In the genomic region with DNA sequence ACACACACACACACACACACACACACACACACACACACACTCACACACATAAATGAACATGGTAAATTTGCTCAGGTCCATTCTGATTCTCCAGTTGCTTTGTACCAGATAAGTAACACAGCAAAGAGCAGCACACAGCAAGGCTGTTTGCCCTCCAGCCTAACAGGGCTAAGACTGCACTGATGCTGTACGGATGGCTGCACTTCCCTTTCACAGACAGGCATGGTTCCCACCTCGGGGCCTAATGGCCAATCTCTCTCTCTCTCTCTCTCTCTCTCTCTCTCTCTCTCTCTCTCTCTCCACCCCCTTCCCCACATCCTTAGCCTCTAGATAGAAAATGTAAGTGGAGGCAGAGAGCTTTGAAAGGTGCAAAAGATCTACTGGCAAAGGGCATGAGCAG, we compare ENCODE assay signal across 23 mouse cellular contexts. TPM values are rescaled to one million over a fixed set of nuclear protein-coding genes. Genes with fewer than 3 reads are reported as not detected.
DNase-seq lines count a peak whose midpoint lies in the region; ATAC-seq lines count a peak whose summit lies in the region.
"Had no signal": no experiment of that assay in that cellular context is flagged by ENCODE, and none has a peak within 500 bp of the region (broad histone marks: within the 10 kb centered on the region; RNA-seq: fewer than 3 reads in every experiment).

No protein-coding gene starts in this region.

- no peaks in the 10 kb centered on the region; the same call in 1 of the 2 replicates for H3K27me3 ChIP-seq in midbrain, embryonic 11.5 days (ENCODE audit: control insufficient read depth, insufficient read depth, low read length)
- H3K27me3 ChIP-seq in midbrain, embryonic 15.5 days (replicated peaks) = no peaks in the 10 kb centered on the region
- no peaks in the 10 kb centered on the region for H3K27me3 ChIP-seq in liver, embryonic 11.5 days (replicated peaks; ENCODE audit: control insufficient read depth, insufficient read depth, low read length)
- H3K27me3 ChIP-seq: embryonic facial prominence, embryonic 13.5 days; forebrain, embryonic 12.5 days; forebrain, embryonic 15.5 days had no signal

- no peaks in the 10 kb centered on the region for H3K9me3 ChIP-seq in midbrain, embryonic 11.5 days (ENCODE audit: control insufficient read depth, low read length)
- H3K9me3 ChIP-seq in midbrain, embryonic 15.5 days = no peaks in the 10 kb centered on the region
- H3K9me3 ChIP-seq in liver, embryonic 11.5 days (ENCODE audit: control insufficient read depth, low read length) = no peaks in the 10 kb centered on the region
- H3K9me3 ChIP-seq: embryonic facial prominence, embryonic 10.5 days; embryonic facial prominence, embryonic 13.5 days; forebrain, embryonic 12.5 days; forebrain, embryonic 15.5 days; hindbrain, embryonic 12.5 days had no signal

- WGBS in midbrain, embryonic 11.5 days = 30% methylated on average over 2 of the region's 2 CpGs
- 21% methylated on average over 2 of the region's 2 CpGs for WGBS in midbrain, embryonic 15.5 days
- 59% methylated on average over 2 of the region's 2 CpGs for WGBS in liver, embryonic 11.5 days

- H3K27ac ChIP-seq in midbrain, embryonic 11.5 days (ENCODE audit: low read depth, low read length) = no peak overlapping the region
- no peak overlapping the region for H3K27ac ChIP-seq in midbrain, embryonic 15.5 days
- no peak overlapping the region for H3K27ac ChIP-seq in liver, embryonic 11.5 days (ENCODE audit: low read depth, low read length)
- H3K27ac ChIP-seq: embryonic facial prominence, embryonic 10.5 days; embryonic facial prominence, embryonic 13.5 days; forebrain, embryonic 12.5 days; forebrain, embryonic 15.5 days; hindbrain, embryonic 12.5 days; hindbrain, postnatal 0 days had no signal

- ATAC-seq in midbrain, embryonic 11.5 days (ENCODE audit: low FRiP score) = no peak
- no peak for ATAC-seq in midbrain, embryonic 15.5 days (replicated peaks)
- ATAC-seq in liver, embryonic 11.5 days (replicated peaks; ENCODE audit: low FRiP score) = no peak
- ATAC-seq: CD4-positive, CD25-positive, alpha-beta regulatory T cell, adult 4 months; forebrain, embryonic 15.5 days; hindbrain, postnatal 0 days; inflammation-experienced regulatory T-cells, adult 6 months had no signal

- H3K4me1 ChIP-seq in midbrain, embryonic 11.5 days (ENCODE audit: control insufficient read depth, insufficient read depth, low read length) = no peaks in the 10 kb centered on the region
- no peaks in the 10 kb centered on the region for H3K4me1 ChIP-seq in midbrain, embryonic 15.5 days
- no peaks in the 10 kb centered on the region for H3K4me1 ChIP-seq in liver, embryonic 11.5 days (replicated peaks; ENCODE audit: control insufficient read depth, insufficient read depth, low read length)
- H3K4me1 ChIP-seq: embryonic facial prominence, embryonic 10.5 days; embryonic facial prominence, embryonic 13.5 days; forebrain, embryonic 12.5 days; forebrain, embryonic 15.5 days; hindbrain, embryonic 12.5 days had no signal

- H3K4me2 ChIP-seq in midbrain, embryonic 11.5 days = no peak overlapping the region
- H3K4me2 ChIP-seq in midbrain, embryonic 15.5 days = no peak overlapping the region
- H3K4me2 ChIP-seq in liver, embryonic 11.5 days = no peak overlapping the region
- H3K4me2 ChIP-seq: embryonic facial prominence, embryonic 13.5 days; forebrain, embryonic 12.5 days; forebrain, embryonic 15.5 days; heart, embryonic 11.5 days; hindbrain, embryonic 12.5 days had no signal

- no peak overlapping the region for H3K9ac ChIP-seq in midbrain, embryonic 11.5 days (ENCODE audit: low read length)
- H3K9ac ChIP-seq in midbrain, embryonic 15.5 days = no peak overlapping the region
- no peak overlapping the region for H3K9ac ChIP-seq in liver, embryonic 11.5 days (ENCODE audit: low read depth, low read length)
- H3K9ac ChIP-seq: embryonic facial prominence, embryonic 13.5 days; forebrain, embryonic 12.5 days; forebrain, embryonic 15.5 days; hindbrain, embryonic 12.5 days had no signal

- peak; percentile 49 for DNase-seq in heart, adult 11 months
- no peak for DNase-seq in heart, adult 8-10 months (ENCODE audit: low spot score)
- peak; percentile 65 for DNase-seq in midbrain, embryonic 11.5 days (ENCODE audit: low spot score, missing footprints)
- peak; percentile 19 for DNase-seq in retina, postnatal 7 days (ENCODE audit: low read depth, low spot score)
- no peak for DNase-seq in liver, embryonic 11.5 days (ENCODE audit: low spot score)
- DNase-seq: adrenal gland, adult 2 months; adrenal gland, postnatal 14 days; cerebellum, adult 11 months; cerebellum, adult 8-10 months; gastrocnemius, postnatal 25 days; heart, adult 2 months had no signal

- H3K4me3 ChIP-seq in midbrain, embryonic 11.5 days (ENCODE audit: low read depth, low read length) = no peak overlapping the region
- no peak overlapping the region for H3K4me3 ChIP-seq in midbrain, embryonic 15.5 days
- no peak overlapping the region for H3K4me3 ChIP-seq in liver, embryonic 11.5 days (ENCODE audit: low read depth, low read length)
- H3K4me3 ChIP-seq: embryonic facial prominence, embryonic 10.5 days; embryonic facial prominence, embryonic 13.5 days; erythroblast, embryonic 14.5 days; forebrain, embryonic 12.5 days; forebrain, embryonic 15.5 days; heart, adult 2 months; hindbrain, embryonic 12.5 days had no signal

- no peaks in the 10 kb centered on the region for H3K36me3 ChIP-seq in midbrain, embryonic 11.5 days (ENCODE audit: control insufficient read depth, insufficient read depth, low read length)
- no peaks in the 10 kb centered on the region for H3K36me3 ChIP-seq in midbrain, embryonic 15.5 days (replicated peaks)
- H3K36me3 ChIP-seq in liver, embryonic 11.5 days (ENCODE audit: control insufficient read depth, insufficient read depth, low read length) = no peaks in the 10 kb centered on the region; the same call in 1 of the 2 replicates
- H3K36me3 ChIP-seq: embryonic facial prominence, embryonic 10.5 days; embryonic facial prominence, embryonic 13.5 days; forebrain, embryonic 12.5 days; forebrain, embryonic 15.5 days; hindbrain, embryonic 12.5 days had no signal

RNA-seq across cellular contexts. Expression of gene Kdr, which starts 27.4 kb away (rescaled TPM):
- 10 to 100 TPM; 62.5 to 87.5 (median 77.7) TPM for total RNA-seq in heart, adult 8-10 months (2022)
- polyA plus RNA-seq in midbrain, embryonic 11.5 days (2014; fragmentation: Nextera tagmentation; extraction: Ambion mirVana) = 24.5 and 28.1 TPM in 2 replicates
- polyA plus RNA-seq in midbrain, embryonic 15.5 days (2015; fragmentation: Nextera tagmentation; extraction: Ambion mirVana) = 25.0 and 25.4 TPM in 2 replicates
- 28.0 and 31.2 TPM in 2 replicates for polyA plus RNA-seq in liver, embryonic 11.5 days (2014; fragmentation: Nextera tagmentation; extraction: Ambion mirVana)
- total RNA-seq: MEL had no signal

Comparison
In these comparisons a context has a peak if more than half of its experiments do, and no peak if none do; other contexts are left out.
1. DNase-seq: peak in heart, adult 11 months (single experiment), midbrain, embryonic 11.5 days (single experiment) and retina, postnatal 7 days (single experiment); none in heart, adult 8-10 months (single experiment) and liver, embryonic 11.5 days (single experiment).